Mouse (Mus musculus): ENCODE measurements around the gene Pla2g3. TPM values are rescaled to one million over a fixed set of nuclear protein-coding genes. Genes with fewer than 3 reads are reported as not detected.
A peak's percentile ranks its signal among the peaks of the same experiment; 100 is the strongest.

Pla2g3 gene
- polyA plus RNA-seq, 1 experiment: 0.62 TPM

- Histone ChIP-seq H3K4me2 (ENCODE audit: low read depth) (no peak overlapping the region), H3K79me2 (ENCODE audit: control insufficient read depth, insufficient read depth) (no peaks in the 10 kb centered on the region)
These were observed 32.8 kb downstream of the Pla2g3 start for GRCm38 (mm10) chr11:3520919-3521318.

GRCm38 (mm10) chr11:3521339-3522224 lies 33.5 kb downstream of the Pla2g3 start:
- TF ChIP-seq POLR2AphosphoS2 (IDR thresholded peaks at IDR 0.05; ENCODE audit: insufficient read length, low read depth): peak; percentile 36
- TF ChIP-seq CEBPB (IDR thresholded peaks at IDR 0.05; ENCODE audit: insufficient read depth, poor library complexity, severe bottlenecking): no peak
- TF ChIP-seq MYOD1 (IDR thresholded peaks at IDR 0.05; ENCODE audit: control insufficient read depth in 1 of 3, insufficient read length in 2 of 3, low read depth in 2 of 3): peak in 1 of 3 experiments; percentile 17
- H3K4me3 ChIP-seq: no peak overlapping the region
- no peaks in the 10 kb centered on the region for H3K27me3 ChIP-seq (ENCODE audit: control insufficient read depth, insufficient read depth, insufficient read length)
- peaks cover 41% of the 10 kb centered on the region for H3K36me3 ChIP-seq (ENCODE audit: control insufficient read depth, insufficient read depth)
- no peak overlapping the region for H3ac ChIP-seq (ENCODE audit: control insufficient read depth, insufficient read length)
- no peaks in the 10 kb centered on the region for H3K79me2 ChIP-seq (ENCODE audit: control insufficient read depth, insufficient read depth)
- H3K4me2 ChIP-seq (ENCODE audit: low read depth): no peak overlapping the region

More at GRCm38 (mm10) chr11:3520919-3521318, 32.8 kb downstream of the Pla2g3 start:
- TF ChIP-seq SRF (IDR thresholded peaks at IDR 0.05; ENCODE audit: control insufficient read depth, insufficient read length, low read depth): no peak
- peak; percentile 61 for TF ChIP-seq POLR2AphosphoS2 (IDR thresholded peaks at IDR 0.05; ENCODE audit: insufficient read length, low read depth)
- Histone ChIP-seq H3K4me3 (no peak overlapping the region), H3K27me3 (ENCODE audit: control insufficient read depth, insufficient read depth, insufficient read length) (no peaks in the 10 kb centered on the region), H3ac (ENCODE audit: control insufficient read depth, insufficient read length) (no peak overlapping the region), H3K36me3 (ENCODE audit: control insufficient read depth, insufficient read depth) (peaks cover 41% of the 10 kb centered on the region)

GRCm38 (mm10) chr11:3522285-3523000 lies 34.4 kb downstream of the Pla2g3 start:
- no peaks in the 10 kb centered on the region for H3K27me3 ChIP-seq (ENCODE audit: control insufficient read depth, insufficient read depth, insufficient read length)
- H3K4me2 ChIP-seq (ENCODE audit: low read depth): no peak overlapping the region
- H3ac ChIP-seq (ENCODE audit: control insufficient read depth, insufficient read length): no peak overlapping the region
- H3K4me3 ChIP-seq: no peak overlapping the region
- H3K79me2 ChIP-seq (ENCODE audit: control insufficient read depth, insufficient read depth): no peaks in the 10 kb centered on the region
- no peak for TF ChIP-seq E2F4 (IDR thresholded peaks at IDR 0.05; ENCODE audit: insufficient read depth)
- TF ChIP-seq MYOD1 (IDR thresholded peaks at IDR 0.05; ENCODE audit: control insufficient read depth in 1 of 3, insufficient read length in 2 of 3, low read depth in 2 of 3): no peak
- peak; percentile 39 for TF ChIP-seq POLR2AphosphoS2 (IDR thresholded peaks at IDR 0.05; ENCODE audit: insufficient read length, low read depth)
- TF ChIP-seq POLR2A (IDR thresholded peaks at IDR 0.05; ENCODE audit: insufficient read length, low read depth): no peak
- peaks cover 41% of the 10 kb centered on the region for H3K36me3 ChIP-seq (ENCODE audit: control insufficient read depth, insufficient read depth)

- Histone ChIP-seq H3K79me2 (ENCODE audit: control insufficient read depth, insufficient read depth) (no peaks in the 10 kb centered on the region), H3K4me2 (ENCODE audit: low read depth) (no peak overlapping the region), H3ac (ENCODE audit: control insufficient read depth, insufficient read length) (no peak overlapping the region), H3K4me3 (no peak overlapping the region), H3K27me3 (ENCODE audit: control insufficient read depth, insufficient read depth, insufficient read length) (no peaks in the 10 kb centered on the region), H3K36me3 (ENCODE audit: control insufficient read depth, insufficient read depth) (peaks cover 50% of the 10 kb centered on the region)
- TF ChIP-seq POLR2A (IDR thresholded peaks at IDR 0.05; ENCODE audit: insufficient read length, low read depth) (no peak), POLR2AphosphoS2 (IDR thresholded peaks at IDR 0.05; ENCODE audit: insufficient read length, low read depth) (peak; percentile 45)
These were observed 35.9 kb downstream of the Pla2g3 start for GRCm38 (mm10) chr11:3523840-3524582.

- no peaks in the 10 kb centered on the region for H3K27me3 ChIP-seq (ENCODE audit: control insufficient read depth, insufficient read depth, insufficient read length)
- no peak overlapping the region for H3ac ChIP-seq (ENCODE audit: control insufficient read depth, insufficient read length)
- TF ChIP-seq CEBPB (IDR thresholded peaks at IDR 0.05; ENCODE audit: insufficient read depth, poor library complexity, severe bottlenecking) (no peak), POLR2A (IDR thresholded peaks at IDR 0.05; ENCODE audit: insufficient read length, low read depth) (peak; percentile 24), MAX (IDR thresholded peaks at IDR 0.05; ENCODE audit: low read depth) (no peak), MYOG (IDR thresholded peaks at IDR 0.05; ENCODE audit: control insufficient read depth in 1 of 3, insufficient read depth in 1 of 3, insufficient read length in 2 of 3, low read depth in 2 of 3) (peak; percentile 25 to 68 (median 45)), REST (IDR thresholded peaks at IDR 0.05; ENCODE audit: insufficient read depth, insufficient read length) (no peak), MYOD1 (IDR thresholded peaks at IDR 0.05; ENCODE audit: control insufficient read depth in 1 of 3, insufficient read length in 2 of 3, low read depth in 2 of 3) (peak in 2 of 3 experiments; percentile 44 to 78)
- H3K36me3 ChIP-seq (ENCODE audit: control insufficient read depth, insufficient read depth): peaks cover 46% of the 10 kb centered on the region
- peak overlapping the region; percentile 12 for H3K4me3 ChIP-seq
- H3K4me2 ChIP-seq (ENCODE audit: low read depth): peak overlapping the region; percentile 81
- no peaks in the 10 kb centered on the region for H3K79me2 ChIP-seq (ENCODE audit: control insufficient read depth, insufficient read depth)
These were observed 37.5 kb downstream of the Pla2g3 start for GRCm38 (mm10) chr11:3525560-3525959.

Data from myocyte (in vitro differentiated cells).